Mouse (Mus musculus) v-Abl transformed pro-B cells (cell line): ENCODE results near the gene Frmd3.
"Not testable (repeated sequence)": the region's sequence is repeated elsewhere in the genome, so short reads cannot be mapped to it uniquely, and the experiment has no call there.

Source experiments
- in situ Hi-C, 2 experiments: fragments of 400-800 bp; cut with MboI; formaldehyde crosslinking; loops; one replicate each; pipeline ENCODE4 v1.15.1; 2025; ENCODE audit not compliant: unreplicated experiment in 2 of 2

Gene Frmd3

GRCm38 (mm10) chr4:74013211-74014047 is at the start of gene Frmd3:
Frmd3 (plus strand) TSS chr4:74013442.
- in situ Hi-C loops = no loop called here

GRCm38 (mm10) chr4:73980454-73980853 is 32.8 kb upstream of the Frmd3 start:
- in situ Hi-C loops = no loop called here

- in situ Hi-C loops = no loop called here
Observed at GRCm38 (mm10) chr4:74012277-74012676, 965 bp upstream of the Frmd3 start.

GRCm38 (mm10) chr4:74012700-74013099 is 542 bp upstream of the Frmd3 start:
- in situ Hi-C loops = no loop called here

- in situ Hi-C loops = no loop called here
Observed at GRCm38 (mm10) chr4:74014048-74014500, 832 bp downstream of the Frmd3 start.

- in situ Hi-C loops = no loop called here
Observed at GRCm38 (mm10) chr4:74020084-74020483, 6.8 kb downstream of the Frmd3 start.

GRCm38 (mm10) chr4:74043226-74043625 is 30.0 kb downstream of the Frmd3 start:
- in situ Hi-C loops = no loop called here

- in situ Hi-C loops = no loop called here
Observed at GRCm38 (mm10) chr4:74051692-74052091, 38.5 kb downstream of the Frmd3 start.

GRCm38 (mm10) chr4:74076727-74077126 is 63.5 kb downstream of the Frmd3 start:
- in situ Hi-C loops = no loop called here

GRCm38 (mm10) chr4:74110816-74111215 is 97.6 kb downstream of the Frmd3 start:
- in situ Hi-C loops = no loop called here

- in situ Hi-C loops = no loop called here
Observed at GRCm38 (mm10) chr4:74191528-74191927, 178.3 kb downstream of the Frmd3 start.

- in situ Hi-C loops = no loop called here
Observed at GRCm38 (mm10) chr4:74201281-74201811, 188.1 kb downstream of the Frmd3 start.

- in situ Hi-C loops = not testable (repeated sequence)
Observed at GRCm38 (mm10) chr4:74221780-74222179, 208.5 kb downstream of the Frmd3 start.

- in situ Hi-C loops = no loop called here
Observed at GRCm38 (mm10) chr4:74222360-74222759, 209.1 kb downstream of the Frmd3 start.

GRCm38 (mm10) chr4:74224210-74224609 is 211.0 kb downstream of the Frmd3 start:
- in situ Hi-C loops = no loop called here

GRCm38 (mm10) chr4:74230994-74231393 is 217.8 kb downstream of the Frmd3 start:
- in situ Hi-C loops = no loop called here

- in situ Hi-C loops = no loop called here
Observed at GRCm38 (mm10) chr4:74231405-74231804, 218.2 kb downstream of the Frmd3 start.

GRCm38 (mm10) chr4:74233534-74233933 is 220.3 kb downstream of the Frmd3 start:
- in situ Hi-C loops = no loop called here

GRCm38 (mm10) chr4:74242176-74242575 is 228.9 kb downstream of the Frmd3 start, which contains the start of gene Kdm4c:
Kdm4c (plus strand) TSS chr4:74242497.
- in situ Hi-C loops = no loop called here
